Mouse (Mus musculus) E14TG2a.4 (cell line): ENCODE data around the gene Bmt2.

Experiments used
- CTCF ChIP-seq: conservative IDR thresholded peaks from 2 replicates; pipeline ENCODE4 v1.5.1; 2014; ENCODE audit warnings: low read length
- POU5F1 ChIP-seq: IDR thresholded peaks from 2 replicates; pipeline ENCODE4 v1.6.1; 2014; ENCODE audit warnings: low read length, borderline replicate concordance

DNA sequence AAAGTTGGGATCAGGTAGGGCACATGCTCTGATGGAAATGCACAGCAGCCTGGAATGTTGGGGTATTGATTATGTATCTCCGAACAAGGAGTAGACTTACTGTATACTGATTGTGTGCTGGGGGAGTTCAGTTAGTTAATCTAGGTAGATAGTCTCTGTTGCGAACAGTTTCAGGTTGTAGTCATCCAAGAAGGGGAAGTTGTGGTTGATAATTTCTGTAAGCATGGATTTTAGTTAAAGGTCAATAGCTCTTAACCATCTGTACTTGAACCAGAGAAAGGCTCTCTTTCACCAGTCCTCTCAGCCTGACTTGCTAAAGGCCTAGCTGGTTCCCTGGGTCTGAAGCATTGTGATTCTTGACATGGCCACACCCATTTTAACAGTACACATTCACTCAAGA is 66.9 kb downstream of the Bmt2 start:
- TF ChIP-seq CTCF (no peak), POU5F1 (no peak)
